Mouse (Mus musculus): ENCODE measurements around the gene Arrdc2.
A peak's percentile ranks its signal among the peaks of the same experiment; 100 is the strongest.

DNA sequence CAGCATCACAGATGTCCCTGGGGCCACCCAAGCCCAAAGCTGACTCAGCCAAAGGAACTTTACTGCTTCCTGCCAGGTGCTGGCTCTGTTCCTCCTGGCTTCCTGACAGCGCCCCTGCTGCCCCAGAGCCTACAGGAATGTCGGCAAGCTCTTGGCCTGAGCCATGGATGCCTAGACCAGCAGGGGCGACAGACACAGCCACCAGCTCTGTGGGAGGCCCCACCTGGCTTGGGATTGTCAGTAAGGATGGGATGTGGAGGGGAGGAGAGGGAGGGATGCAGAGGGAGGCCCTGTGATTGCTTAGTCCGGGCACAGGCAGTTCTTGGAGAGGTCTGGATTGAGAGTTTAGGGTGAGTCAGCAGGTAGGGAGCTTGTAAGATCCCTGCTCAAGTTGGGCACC, 40.6 kb upstream of the Arrdc2 start:
- TF ChIP-seq CTCF (IDR thresholded peaks at IDR 0.05; ENCODE audit: low read depth, low read length) = no peak
- peak; percentile 5 for TF ChIP-seq POLR2A (IDR thresholded peaks at IDR 0.05; ENCODE audit: insufficient read depth, low read length)

All from ES-Bruce4 (cell line).